Mouse (Mus musculus): ENCODE data around the gene Emilin3. TPM values are rescaled to one million over a fixed set of nuclear protein-coding genes. Genes with fewer than 3 reads are reported as not detected.

Emilin3 gene
- polyA plus RNA-seq, 1 experiment, result 0.08 TPM

DNA sequence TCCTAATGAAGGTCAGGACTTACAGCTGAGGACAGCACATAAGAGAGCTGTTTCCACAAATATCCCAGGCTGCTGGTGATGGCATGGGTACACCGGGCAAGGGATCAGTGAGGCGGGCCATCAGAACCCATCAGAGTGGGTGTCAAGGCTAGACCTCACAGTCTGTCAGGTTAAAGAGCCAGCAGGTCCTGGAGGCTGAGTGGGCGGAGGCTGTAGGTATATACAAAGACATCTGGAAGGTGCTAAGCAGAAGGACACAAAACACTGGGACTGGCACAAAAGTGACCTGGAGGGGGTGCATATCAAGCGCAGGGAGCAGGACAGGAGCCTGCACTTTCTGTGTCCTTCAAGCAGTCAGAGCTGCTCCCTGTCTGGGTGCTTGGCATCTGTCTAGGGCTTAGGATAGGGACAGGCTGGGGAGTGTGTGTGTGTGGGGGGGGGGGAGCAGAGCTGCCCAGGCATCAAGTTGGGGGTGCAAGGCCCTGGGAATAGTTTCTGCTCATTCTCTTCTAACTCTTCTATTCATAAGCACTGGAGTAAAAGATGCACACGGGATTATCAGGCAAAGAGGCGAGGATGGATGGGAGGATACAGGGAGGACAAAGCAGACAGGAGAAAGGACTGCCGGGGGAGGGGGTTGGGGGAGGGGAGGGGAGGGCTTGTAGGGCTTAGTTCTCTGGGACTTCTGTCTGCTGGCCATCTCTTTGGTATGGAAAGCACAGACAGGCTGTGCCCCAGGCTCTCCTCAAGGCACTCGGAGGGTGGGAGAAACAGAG, 6.2 kb upstream of the Emilin3 start:
- WGBS, result 78% methylated on average over 8 of the region's 8 CpGs

GRCm38 (mm10) chr2:160917313-160917712, 5.2 kb upstream of the Emilin3 start:
- TF ChIP-seq CTCF (IDR thresholded peaks at IDR 0.05; ENCODE audit: insufficient read depth, low read length), result no peak
- TF ChIP-seq POLR2A (IDR thresholded peaks at IDR 0.05; ENCODE audit: borderline replicate concordance, extremely low read depth, low read depth, low read length), result no peak
- H3K4me1 ChIP-seq (ENCODE audit: control insufficient read depth, insufficient read depth, low read length), result no peaks in the 10 kb centered on the region
- no peak overlapping the region for H3K4me3 ChIP-seq (replicated peaks; ENCODE audit: extremely low read depth, low read depth, low read length)
- WGBS, result 87% methylated on average over 3 of the region's 3 CpGs
- DNase-seq, result no peak

More for the DNA sequence above, 6.2 kb upstream of the Emilin3 start:
- Histone ChIP-seq H3K4me1 (ENCODE audit: control insufficient read depth, insufficient read depth, low read length) (no peaks in the 10 kb centered on the region), H3K4me3 (replicated peaks; ENCODE audit: extremely low read depth, low read depth, low read length) (no peak overlapping the region)
- TF ChIP-seq POLR2A (IDR thresholded peaks at IDR 0.05; ENCODE audit: borderline replicate concordance, extremely low read depth, low read depth, low read length), result no peak
- TF ChIP-seq CTCF (IDR thresholded peaks at IDR 0.05; ENCODE audit: insufficient read depth, low read length), result no peak
- DNase-seq, result no peak

DNA sequence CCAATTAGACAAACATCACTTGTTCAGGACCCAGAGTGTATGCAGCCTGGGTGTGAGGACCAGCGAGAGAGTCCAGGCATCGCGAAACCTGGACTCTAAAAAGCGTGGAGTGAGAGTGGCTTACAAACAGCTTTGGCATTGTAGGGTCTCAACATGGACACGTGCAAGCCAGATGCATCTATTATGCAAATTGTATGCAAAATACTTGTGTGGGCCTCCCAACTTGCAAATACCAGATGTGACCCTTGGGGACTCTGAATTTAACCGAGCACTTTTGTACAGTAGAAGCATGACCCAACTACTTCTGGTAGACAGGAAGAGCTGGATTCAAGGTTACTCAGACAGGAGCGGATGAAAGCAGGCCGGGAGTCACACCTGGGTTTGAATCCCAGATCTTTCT, 4.6 kb upstream of the Emilin3 start:
- WGBS, result 85% methylated on average over 8 of the region's 8 CpGs
- Histone ChIP-seq H3K4me3 (replicated peaks; ENCODE audit: extremely low read depth, low read depth, low read length) (no peak overlapping the region), H3K4me1 (ENCODE audit: control insufficient read depth, insufficient read depth, low read length) (no peaks in the 10 kb centered on the region)
- no peak for TF ChIP-seq POLR2A (IDR thresholded peaks at IDR 0.05; ENCODE audit: borderline replicate concordance, extremely low read depth, low read depth, low read length)
- TF ChIP-seq CTCF (IDR thresholded peaks at IDR 0.05; ENCODE audit: insufficient read depth, low read length), result no peak
- no peak for DNase-seq

GRCm38 (mm10) chr2:160915821-160916610, 3.9 kb upstream of the Emilin3 start:
- TF ChIP-seq POLR2A (IDR thresholded peaks at IDR 0.05; ENCODE audit: borderline replicate concordance, extremely low read depth, low read depth, low read length), result no peak
- no peak for TF ChIP-seq CTCF (IDR thresholded peaks at IDR 0.05; ENCODE audit: insufficient read depth, low read length)
- 65% methylated on average over 13 of the region's 13 CpGs for WGBS
- Histone ChIP-seq H3K4me1 (ENCODE audit: control insufficient read depth, insufficient read depth, low read length) (no peaks in the 10 kb centered on the region), H3K4me3 (replicated peaks; ENCODE audit: extremely low read depth, low read depth, low read length) (no peak overlapping the region)
- no peak for DNase-seq

DNA sequence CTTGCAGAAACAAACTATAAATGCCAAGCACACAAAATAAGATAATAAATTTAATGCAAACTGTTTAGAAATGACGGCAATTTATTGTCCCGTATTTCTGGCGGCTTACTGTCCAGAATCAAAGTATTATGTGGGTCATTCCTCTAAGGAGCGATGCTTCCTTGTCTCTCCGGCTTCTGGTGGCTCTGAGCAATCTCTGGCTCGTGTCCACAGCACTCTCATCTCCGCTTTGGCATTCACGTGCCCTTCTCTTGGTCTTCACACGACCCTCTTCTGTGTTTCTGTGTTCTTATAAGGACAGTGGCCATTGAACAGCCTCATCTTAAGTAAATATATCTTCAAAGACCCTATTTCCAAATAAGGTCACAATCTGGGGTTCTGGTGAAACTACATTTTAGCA, 2.5 kb upstream of the Emilin3 start:
- TF ChIP-seq POLR2A (IDR thresholded peaks at IDR 0.05; ENCODE audit: borderline replicate concordance, extremely low read depth, low read depth, low read length), result no peak
- TF ChIP-seq CTCF (IDR thresholded peaks at IDR 0.05; ENCODE audit: insufficient read depth, low read length), result no peak
- 78% methylated on average over 9 of the region's 9 CpGs for WGBS
- H3K4me1 ChIP-seq (ENCODE audit: control insufficient read depth, insufficient read depth, low read length), result no peaks in the 10 kb centered on the region
- no peak for DNase-seq
- H3K4me3 ChIP-seq (replicated peaks; ENCODE audit: extremely low read depth, low read depth, low read length), result no peak overlapping the region

- Histone ChIP-seq H3K4me1 (ENCODE audit: control insufficient read depth, insufficient read depth, low read length) (no peaks in the 10 kb centered on the region), H3K4me3 (replicated peaks; ENCODE audit: extremely low read depth, low read depth, low read length) (no peak overlapping the region)
- no peak for DNase-seq
- WGBS, result 2% methylated on average over 61 of the region's 64 CpGs
- TF ChIP-seq POLR2A (IDR thresholded peaks at IDR 0.05; ENCODE audit: borderline replicate concordance, extremely low read depth, low read depth, low read length) (no peak), CTCF (IDR thresholded peaks at IDR 0.05; ENCODE audit: insufficient read depth, low read length) (no peak)
Observed at GRCm38 (mm10) chr2:160911558-160912201, 448 bp downstream of the Emilin3 start.

- DNase-seq, result no peak
- Histone ChIP-seq H3K4me3 (replicated peaks; ENCODE audit: extremely low read depth, low read depth, low read length) (no peak overlapping the region), H3K4me1 (ENCODE audit: control insufficient read depth, insufficient read depth, low read length) (no peaks in the 10 kb centered on the region)
- no peak for TF ChIP-seq POLR2A (IDR thresholded peaks at IDR 0.05; ENCODE audit: borderline replicate concordance, extremely low read depth, low read depth, low read length)
- TF ChIP-seq CTCF (IDR thresholded peaks at IDR 0.05; ENCODE audit: insufficient read depth, low read length), result no peak
- 78% methylated on average over 5 of the region's 5 CpGs for WGBS
Observed at GRCm38 (mm10) chr2:160910633-160911032, 1.5 kb downstream of the Emilin3 start.

- DNase-seq, result no peak
- no peak overlapping the region for H3K4me3 ChIP-seq (replicated peaks; ENCODE audit: extremely low read depth, low read depth, low read length)
- no peak for TF ChIP-seq CTCF (IDR thresholded peaks at IDR 0.05; ENCODE audit: insufficient read depth, low read length)
- no peak for TF ChIP-seq POLR2A (IDR thresholded peaks at IDR 0.05; ENCODE audit: borderline replicate concordance, extremely low read depth, low read depth, low read length)
- 61% methylated on average over 18 of the region's 18 CpGs for WGBS
- no peaks in the 10 kb centered on the region for H3K4me1 ChIP-seq (ENCODE audit: control insufficient read depth, insufficient read depth, low read length)
Observed at GRCm38 (mm10) chr2:160908607-160909006, 3.5 kb downstream of the Emilin3 start.

- no peaks in the 10 kb centered on the region for H3K4me1 ChIP-seq (ENCODE audit: control insufficient read depth, insufficient read depth, low read length)
- no peak for DNase-seq
- WGBS, result 74% methylated on average over 5 of the region's 5 CpGs
- TF ChIP-seq CTCF (IDR thresholded peaks at IDR 0.05; ENCODE audit: insufficient read depth, low read length) (no peak), POLR2A (IDR thresholded peaks at IDR 0.05; ENCODE audit: borderline replicate concordance, extremely low read depth, low read depth, low read length) (no peak)
- no peak overlapping the region for H3K4me3 ChIP-seq (replicated peaks; ENCODE audit: extremely low read depth, low read depth, low read length)
Observed at GRCm38 (mm10) chr2:160906101-160906500, 6.0 kb downstream of the Emilin3 start.
